Mouse (Mus musculus) E14TG2a.4 (cell line): ENCODE data around the gene P3h2.

Experiments
- CTCF ChIP-seq: conservative IDR thresholded peaks from 2 replicates; pipeline ENCODE4 v1.5.1; 2014; ENCODE audit warnings: low read length
- NANOG ChIP-seq: IDR thresholded peaks from 2 replicates; pipeline ENCODE4 v1.6.1; 2014; ENCODE audit warnings: borderline replicate concordance, low read length, mixed read lengths
- POU5F1 ChIP-seq: IDR thresholded peaks from 2 replicates; pipeline ENCODE4 v1.6.1; 2014; ENCODE audit warnings: low read length, borderline replicate concordance

- no peak for TF ChIP-seq CTCF
- no peak for TF ChIP-seq POU5F1
- no peak for TF ChIP-seq NANOG
These were observed 18.6 kb downstream of the P3h2 start for GRCm38 (mm10) chr16:26086955-26087354.
